Mouse (Mus musculus): ENCODE measurements around the gene Tcaim.
A peak's percentile ranks its signal among the peaks of the same experiment; 100 is the strongest.
"Not testable (repeated sequence)": the region's sequence is repeated elsewhere in the genome, so short reads cannot be mapped to it uniquely, and the experiment has no call there.

Gene Tcaim

DNA sequence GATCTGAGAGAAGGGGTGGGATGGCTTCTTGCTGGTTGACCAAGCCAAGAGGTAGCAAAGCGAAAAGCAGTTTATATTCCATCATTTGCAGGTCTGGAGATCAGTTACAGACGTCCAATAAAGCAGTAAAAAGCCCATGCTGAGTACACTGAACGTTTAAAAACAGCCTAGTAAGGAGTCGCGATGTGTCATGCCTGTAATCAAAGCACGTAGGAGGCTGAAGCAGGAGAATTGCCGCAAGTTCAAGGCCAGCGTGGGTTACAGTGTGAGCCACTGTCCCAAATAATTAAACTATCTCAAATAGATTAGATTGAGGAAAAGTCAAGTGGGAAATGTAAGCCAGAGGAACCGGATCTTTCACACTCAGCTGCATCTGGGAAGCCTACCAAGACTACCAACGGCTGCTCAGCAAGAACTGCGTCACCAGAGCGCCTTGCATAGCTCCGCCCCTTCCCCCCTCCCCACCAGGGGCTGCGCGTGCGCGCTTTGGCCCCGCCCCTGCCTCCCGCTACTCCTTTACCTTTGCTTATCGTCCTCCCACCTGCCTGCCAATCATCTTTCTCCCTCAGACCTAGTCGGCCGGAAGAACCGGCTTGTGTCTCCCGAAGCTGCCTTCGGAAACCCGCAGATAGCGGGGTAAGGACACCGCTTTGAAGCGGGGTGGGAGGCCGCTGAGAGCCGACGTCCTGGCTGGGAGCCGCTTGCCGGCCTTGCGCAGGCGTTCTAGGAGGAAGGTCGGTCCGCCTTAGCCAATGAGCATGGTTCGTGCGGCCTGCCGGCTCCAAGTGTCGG, at the start of gene Tcaim:
Tcaim (plus strand) TSS at position 487 of the 792 bp plus-strand sequence.
- DNase-seq (ENCODE audit: low spot score in 2 of 2), result peak; percentile 87 to 88

GRCm38 (mm10) chr9:122757614-122758013, 47.7 kb upstream of the Tcaim start:
- no peak for DNase-seq (ENCODE audit: low spot score in 2 of 2)

DNA sequence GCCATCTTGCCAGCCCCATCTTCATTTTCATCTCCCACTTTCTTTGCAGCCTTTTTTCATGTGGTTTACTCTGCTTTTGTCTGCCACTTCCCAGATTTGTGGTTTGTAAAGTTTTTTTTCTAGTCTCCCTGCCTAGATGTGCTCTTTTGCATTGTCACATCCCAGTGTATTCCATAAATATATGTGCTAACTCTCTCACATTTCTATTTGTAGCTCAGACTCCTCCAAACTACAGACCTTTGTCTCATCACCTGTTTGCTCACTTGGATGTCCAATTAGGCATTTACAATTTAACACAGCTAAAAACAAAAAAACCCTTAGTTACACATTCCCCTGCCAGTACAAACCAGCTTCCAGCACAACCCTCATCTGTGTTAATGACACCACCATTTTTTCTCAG, 45.2 kb upstream of the Tcaim start:
- DNase-seq (ENCODE audit: low spot score in 2 of 2), result no peak

DNA sequence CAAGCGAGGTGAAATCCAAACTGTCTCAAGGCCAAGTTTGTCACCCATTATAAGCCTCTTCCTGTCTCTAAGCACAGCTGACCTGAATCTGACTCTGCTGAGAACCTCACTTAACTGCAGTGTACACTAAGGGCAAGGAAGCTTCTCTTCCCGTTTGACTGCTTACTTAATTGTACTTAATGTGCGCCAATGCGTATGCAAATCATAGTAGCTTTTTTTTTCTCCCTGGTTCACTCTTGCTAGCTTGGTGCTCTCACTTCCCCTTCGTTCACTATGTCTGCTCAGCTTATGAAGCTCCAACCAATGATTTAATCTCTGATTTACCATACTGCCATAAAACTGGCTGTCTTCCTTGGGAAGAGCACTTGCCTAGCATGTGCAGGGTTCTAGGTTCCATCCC, 20.1 kb upstream of the Tcaim start:
- DNase-seq (ENCODE audit: low spot score in 2 of 2), result peak; percentile 69 to 72

DNA sequence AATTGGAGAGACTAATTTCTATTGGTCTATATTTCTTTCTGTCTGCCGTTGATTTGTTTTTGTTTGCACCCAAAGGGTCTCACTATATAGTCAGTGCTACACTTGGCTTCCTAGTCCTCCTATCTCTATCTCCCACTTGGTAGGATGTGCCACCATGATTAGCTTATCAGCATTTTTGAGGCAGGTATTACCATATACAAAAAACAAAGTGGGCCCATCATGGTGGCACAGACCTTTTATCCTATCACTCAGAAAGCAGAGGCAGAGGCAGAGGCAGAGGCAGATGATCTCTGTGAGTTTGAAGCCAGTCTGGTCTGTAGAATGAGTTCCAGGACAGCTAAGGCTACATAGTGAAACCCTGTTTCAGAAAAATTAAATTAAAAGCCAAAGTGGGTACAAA, 18.8 kb upstream of the Tcaim start:
- no peak for DNase-seq (ENCODE audit: low spot score in 2 of 2)

GRCm38 (mm10) chr9:122805845-122806341, 554 bp downstream of the Tcaim start:
- DNase-seq (ENCODE audit: low spot score in 2 of 2), result no peak

GRCm38 (mm10) chr9:122807186-122807585, 1.8 kb downstream of the Tcaim start:
- DNase-seq (ENCODE audit: low spot score in 2 of 2), result no peak

GRCm38 (mm10) chr9:122810212-122810611, 4.9 kb downstream of the Tcaim start:
- DNase-seq (ENCODE audit: low spot score in 2 of 2), result no peak

GRCm38 (mm10) chr9:122812386-122812785, 7.0 kb downstream of the Tcaim start:
- no peak for DNase-seq (ENCODE audit: low spot score in 2 of 2)

DNA sequence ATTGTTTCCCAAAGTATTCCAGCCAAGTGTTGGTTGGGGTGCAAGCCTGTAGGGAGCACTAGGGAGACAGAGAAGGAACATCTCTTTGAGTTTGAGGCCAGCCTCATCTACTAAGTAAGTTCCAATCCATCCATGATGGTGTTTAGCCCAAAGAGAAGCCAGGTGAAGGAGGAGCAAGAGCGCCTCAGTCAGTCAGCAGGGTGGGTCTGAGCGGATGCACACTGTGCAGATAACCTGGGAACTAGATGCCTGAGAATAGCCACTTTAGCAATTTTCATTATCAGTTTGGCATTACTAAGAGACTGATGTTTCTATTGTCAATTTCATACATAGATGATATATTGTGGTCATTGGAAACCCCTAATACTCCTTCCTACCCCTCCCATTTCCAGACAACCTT, 9.4 kb downstream of the Tcaim start:
- DNase-seq (ENCODE audit: low spot score in 2 of 2), result no peak

- no peak for DNase-seq (ENCODE audit: low spot score in 2 of 2)
Measured at GRCm38 (mm10) chr9:122815239-122815851, 10.0 kb downstream of the Tcaim start.

DNA sequence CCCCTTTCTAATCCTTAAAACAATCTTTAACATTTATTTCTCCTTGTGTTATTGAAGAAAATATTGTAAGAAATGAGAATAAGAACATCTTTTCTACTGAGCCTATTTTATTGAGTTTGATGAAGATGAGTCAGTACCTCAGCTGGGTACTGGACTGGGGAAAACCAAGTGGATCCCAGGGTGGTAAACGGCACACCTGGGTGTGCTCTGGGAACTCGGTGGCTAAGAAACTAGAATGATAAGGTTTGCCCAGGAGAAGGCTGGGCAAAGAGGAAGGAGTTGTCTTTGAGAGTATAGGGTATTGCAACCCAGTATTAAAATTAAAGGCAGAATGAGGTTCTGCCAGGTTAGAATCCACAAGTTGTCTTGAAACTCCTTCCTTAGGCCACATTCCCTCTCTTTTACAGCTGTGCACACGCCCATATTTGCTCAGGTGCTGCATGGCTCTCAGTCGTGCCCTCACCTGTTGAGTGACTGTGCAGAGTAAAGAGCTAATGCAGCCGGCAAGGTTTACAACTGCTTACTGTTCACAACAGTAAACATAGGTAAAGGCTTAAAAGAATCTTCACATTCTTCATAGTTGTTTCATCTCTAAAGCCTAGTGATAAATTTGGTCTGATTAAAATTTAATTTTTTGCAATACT, 18.2 kb downstream of the Tcaim start:
- no peak for DNase-seq (ENCODE audit: low spot score in 2 of 2)

- DNase-seq (ENCODE audit: low spot score in 2 of 2), result no peak
Measured at GRCm38 (mm10) chr9:122826743-122827142, 21.4 kb downstream of the Tcaim start.

- DNase-seq (ENCODE audit: low spot score in 2 of 2), result no peak
Measured at GRCm38 (mm10) chr9:122829826-122830380, 24.6 kb downstream of the Tcaim start.

- no peak for DNase-seq (ENCODE audit: low spot score in 2 of 2)
Measured at GRCm38 (mm10) chr9:122836126-122836525, 30.8 kb downstream of the Tcaim start.

DNA sequence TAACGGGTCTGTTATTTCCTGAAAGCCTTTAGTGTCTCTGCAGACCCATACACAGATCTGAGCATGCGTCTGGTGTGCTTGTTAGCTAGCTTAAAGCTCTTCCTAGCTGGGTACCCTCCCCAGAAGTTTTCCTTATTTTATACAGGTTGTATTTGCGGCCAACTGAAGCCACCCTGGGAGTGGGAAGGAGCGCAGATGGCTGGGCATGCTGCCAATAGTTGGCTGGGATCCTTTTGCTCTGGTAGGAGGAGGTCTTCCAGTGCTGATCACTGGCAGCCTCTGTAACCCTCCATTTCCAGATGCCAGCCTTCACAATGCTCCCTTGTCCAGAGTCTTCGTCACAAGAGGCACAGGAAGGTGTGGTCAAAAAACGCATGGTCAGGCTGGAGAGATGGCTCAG, 31.5 kb downstream of the Tcaim start:
- DNase-seq (ENCODE audit: low spot score in 2 of 2), result no peak

DNA sequence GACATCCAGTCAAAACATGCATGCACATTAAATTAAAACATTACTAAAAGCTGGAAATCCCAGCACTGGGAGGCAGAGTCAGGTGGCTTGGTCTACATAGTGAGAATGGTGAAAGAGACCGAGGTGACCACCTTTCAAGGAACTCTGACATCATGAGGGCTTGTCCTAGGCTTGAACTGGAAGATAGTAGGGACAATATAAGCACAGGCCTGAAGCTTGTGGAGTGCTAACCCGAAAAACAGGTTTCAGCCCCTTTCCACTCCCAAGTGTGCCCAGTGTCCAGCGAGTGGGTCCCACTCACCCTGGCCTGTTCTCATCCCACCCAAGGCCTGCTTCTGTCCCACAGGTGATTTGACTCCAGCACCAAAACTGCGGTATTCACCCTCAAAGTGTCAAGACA, 31.9 kb downstream of the Tcaim start:
- no peak for DNase-seq (ENCODE audit: low spot score in 2 of 2)

DNA sequence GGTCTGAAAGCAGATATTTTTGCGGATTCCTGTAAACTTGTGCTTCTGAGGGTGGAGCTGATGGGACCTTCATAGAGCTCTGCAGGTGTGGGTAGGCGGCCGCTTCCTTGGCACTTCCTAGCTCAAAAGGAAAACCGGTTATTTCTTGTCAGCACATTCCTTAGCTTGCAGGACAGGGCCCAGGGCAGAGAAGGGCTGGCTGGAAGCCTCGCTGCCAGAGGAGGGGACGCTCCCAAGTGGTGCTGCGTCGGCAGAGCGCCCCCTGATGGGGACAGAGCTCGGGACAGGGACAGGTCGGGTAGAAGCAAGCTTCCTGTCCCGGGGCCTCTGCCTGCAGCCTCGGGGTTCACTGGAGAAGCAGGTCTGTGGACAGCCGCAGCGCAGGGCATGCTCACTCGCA, 32.3 kb downstream of the Tcaim start:
- peak in 1 of 2 experiments; percentile 10 for DNase-seq (ENCODE audit: low spot score in 2 of 2)

GRCm38 (mm10) chr9:122843760-122844159, 38.4 kb downstream of the Tcaim start, which contains the start of gene Gm35549:
Gm35549 (minus strand) TSS chr9:122844035.
- no peak for DNase-seq (ENCODE audit: low spot score in 2 of 2)

DNA sequence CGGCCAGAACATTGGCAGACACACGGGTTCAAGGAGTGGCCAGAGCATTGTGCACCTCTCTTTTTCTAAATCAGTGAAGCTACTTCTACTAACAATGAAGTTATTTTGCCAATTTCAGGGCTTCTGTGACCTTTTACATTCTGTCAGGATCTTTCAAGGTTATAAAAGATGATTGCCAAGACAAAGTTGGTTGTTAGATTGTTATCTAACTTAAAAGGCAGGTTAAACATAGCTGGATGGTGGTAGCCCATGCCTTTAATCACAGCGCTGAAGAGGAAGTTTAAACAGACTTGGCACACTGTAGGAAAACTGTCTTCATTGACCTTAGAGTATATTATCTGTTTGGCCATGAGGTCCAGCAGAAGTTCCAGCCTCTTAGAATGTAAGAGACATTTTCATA, 40.3 kb downstream of the Tcaim start:
- no peak for DNase-seq (ENCODE audit: low spot score in 2 of 2)

GRCm38 (mm10) chr9:122846156-122846555, 40.8 kb downstream of the Tcaim start:
- no peak for DNase-seq (ENCODE audit: low spot score in 2 of 2)

- DNase-seq (ENCODE audit: low spot score in 2 of 2), result not testable (repeated sequence)
Measured at GRCm38 (mm10) chr9:122847811-122848311, 42.5 kb downstream of the Tcaim start.

Measured in spleen, postnatal 36 days (tissue).